Mouse (Mus musculus): ENCODE results near the gene Clspn.
"Not testable (repeated sequence)": the region's sequence is repeated elsewhere in the genome, so short reads cannot be mapped to it uniquely, and the experiment has no call there.

Gene Clspn

DNA sequence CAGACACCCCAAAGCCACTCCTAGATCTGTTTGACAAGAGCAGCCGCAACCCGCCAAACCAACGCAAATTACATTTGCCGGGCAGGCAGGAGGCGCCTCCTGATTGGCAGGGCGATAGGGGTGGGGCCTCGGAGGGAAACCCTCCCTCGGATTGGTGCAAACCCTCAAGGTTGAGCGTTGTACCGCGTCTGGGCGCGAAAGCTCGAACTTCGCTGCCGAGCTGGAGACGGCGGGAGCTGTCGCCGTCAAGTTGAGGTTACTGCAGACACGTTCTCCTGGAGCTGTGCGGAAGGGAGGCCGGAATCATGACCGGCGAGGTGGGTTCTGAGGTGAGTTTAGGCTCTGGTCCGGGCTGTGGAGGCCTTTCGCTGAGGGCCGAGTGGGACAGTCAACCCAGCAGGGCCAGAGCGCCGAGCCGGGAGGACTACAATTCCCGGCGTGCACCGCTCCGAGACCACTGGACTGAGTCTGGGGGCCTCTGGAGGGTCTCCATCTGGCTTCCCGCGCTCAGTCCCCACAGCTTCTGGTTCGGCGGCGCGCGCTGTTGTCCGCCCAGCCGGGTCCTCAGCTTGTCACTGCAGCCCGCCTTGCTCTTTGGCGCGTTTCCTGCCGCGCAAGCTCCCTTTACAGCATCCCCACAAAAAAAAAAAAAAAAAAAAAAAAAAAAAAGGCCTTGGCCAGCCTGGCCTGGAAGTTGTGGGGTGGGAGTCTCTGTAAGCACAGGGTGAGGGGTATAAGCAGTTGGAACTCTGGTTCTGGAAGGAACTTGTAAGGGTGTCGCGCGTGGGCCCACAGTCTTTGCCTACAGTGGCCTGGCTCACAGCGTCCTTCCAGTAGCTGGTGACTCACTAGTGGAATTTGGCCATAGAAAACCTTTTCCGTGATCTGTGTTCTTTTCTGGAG is at the start of gene Clspn:
TSS of gene Clspn (plus strand) at position 127 of the 903 bp plus-strand sequence.
- peak; percentile 62 for DNase-seq

DNA sequence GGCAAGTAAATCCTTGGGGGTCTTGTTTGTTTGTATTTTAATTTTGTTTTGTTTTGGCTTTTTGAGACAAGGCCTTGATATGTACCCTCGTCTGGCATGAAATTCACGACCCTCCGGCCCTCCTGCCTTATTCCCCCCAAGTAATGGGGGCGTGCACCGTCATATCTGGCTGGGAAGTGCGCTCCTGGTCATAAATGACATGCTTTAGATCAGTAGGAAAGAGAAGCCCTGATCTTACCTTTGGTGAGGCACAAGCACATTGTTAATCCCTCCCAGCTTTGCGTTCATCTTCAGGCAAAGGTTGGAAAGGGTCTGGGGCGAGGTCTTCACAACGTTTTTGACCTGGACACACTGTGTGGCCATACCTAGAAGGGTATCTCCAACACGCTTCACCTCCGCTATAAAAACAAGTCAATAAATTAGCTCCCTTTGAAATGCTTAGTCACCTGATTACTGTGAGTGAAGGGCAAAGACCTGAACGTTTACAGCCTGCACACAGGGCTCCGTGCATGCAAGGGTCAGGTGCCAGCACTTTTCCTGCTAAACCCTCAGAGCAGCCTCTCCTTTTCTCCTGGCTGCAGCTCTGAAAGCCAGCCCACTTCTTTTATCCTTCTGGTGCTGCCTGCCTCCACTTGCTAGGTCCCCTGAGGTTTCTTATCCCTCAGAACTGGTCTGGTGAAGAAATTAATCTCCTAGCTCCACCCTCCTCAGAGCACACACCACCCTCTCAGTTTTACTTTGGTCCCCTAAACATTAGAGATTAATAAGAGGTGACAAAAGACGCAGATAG is 48.4 kb upstream of the Clspn start:
- no peak for DNase-seq

DNA sequence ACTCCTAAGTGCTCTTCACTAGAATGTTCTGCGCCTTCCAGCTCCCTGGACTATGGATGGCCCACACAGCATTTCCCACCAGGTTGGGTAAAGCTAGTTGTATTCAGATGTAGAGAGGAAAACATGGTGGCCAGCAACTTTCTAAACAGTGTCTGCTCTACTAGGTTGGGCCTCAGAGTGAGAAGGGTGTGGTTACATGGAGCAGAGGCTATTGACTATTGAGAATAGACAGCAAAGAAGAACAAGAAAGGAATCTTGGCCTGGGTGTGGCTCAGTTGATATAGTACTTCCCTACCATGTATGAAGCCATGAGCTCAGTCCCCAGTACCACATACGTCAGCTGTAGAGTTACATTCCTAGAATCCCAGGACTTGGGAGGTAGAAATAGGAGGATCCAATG is 47.7 kb upstream of the Clspn start:
- DNase-seq: no peak

DNA sequence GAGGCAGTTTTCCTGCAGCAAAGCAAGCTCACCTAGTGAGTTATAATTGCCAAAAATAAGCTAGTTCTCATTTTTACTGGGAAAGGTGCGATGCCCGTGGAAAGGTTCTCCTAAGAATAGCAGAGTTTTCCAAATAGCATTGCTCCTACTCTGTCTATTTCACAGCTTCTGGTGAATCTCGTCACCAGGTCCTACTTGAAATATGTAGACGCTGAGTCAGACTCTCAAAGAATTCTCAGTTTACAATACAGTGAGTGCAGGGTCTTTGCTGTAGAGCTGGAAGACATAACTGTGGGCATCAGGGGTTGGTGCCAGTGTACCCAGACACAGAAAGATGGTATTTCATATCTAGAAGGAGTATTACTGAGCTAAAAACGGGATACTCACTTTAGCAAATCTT is 45.7 kb upstream of the Clspn start:
- DNase-seq: no peak

DNA sequence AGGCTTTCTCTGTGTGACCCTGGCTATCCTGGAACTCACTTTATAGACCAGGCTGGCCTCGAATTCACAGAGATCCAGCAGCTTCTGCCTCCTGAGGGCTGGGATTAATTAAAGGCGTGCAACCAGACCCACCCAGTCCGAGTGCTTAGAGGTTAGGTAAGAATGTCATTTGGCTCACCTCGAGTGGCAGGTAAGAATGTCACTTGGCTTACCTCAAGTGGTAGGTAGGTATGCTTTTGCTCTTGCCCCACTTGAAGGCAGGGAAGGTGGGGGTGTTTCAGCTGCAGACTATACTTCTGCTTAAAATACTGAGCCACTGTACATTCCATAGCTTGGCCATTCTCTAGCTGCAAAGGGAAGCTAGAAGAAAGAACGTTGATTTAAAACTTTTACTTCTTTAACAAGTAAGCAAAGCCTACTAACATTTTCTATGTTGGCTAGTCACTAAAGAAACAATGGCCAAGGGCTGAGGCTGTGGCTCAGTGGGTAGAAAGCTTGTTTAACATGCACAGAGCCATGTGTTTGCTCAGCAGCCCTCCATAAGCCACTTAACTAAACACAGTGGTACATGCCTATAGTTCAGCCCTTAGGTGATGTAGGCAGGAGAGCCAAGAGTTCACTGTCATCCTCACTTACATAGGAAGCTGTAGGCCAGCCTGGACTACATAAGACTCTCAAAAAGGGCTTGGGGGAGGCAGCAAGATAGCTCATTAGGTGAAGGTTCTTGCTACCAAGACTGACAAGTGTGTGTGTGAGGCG is 44.2 kb upstream of the Clspn start:
- DNase-seq: no peak

DNA sequence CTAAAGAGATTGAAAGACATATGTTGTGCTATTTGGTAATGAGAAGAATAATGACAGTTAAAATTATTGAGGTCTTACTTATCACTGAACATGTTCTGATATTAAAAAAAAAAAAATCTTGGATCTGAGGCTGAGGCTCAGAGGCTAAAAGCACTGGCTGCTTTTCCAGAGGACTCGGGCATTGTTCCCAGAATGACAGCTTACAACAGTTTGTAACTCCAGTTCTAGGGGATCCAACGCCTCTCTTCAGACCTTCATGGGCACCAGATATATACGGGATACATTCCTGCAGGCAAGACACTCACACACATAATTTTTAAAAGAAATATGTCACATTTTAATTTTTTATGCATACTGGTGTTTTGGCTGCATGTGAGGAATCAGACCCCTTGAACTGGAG is 30.6 kb upstream of the Clspn start:
- DNase-seq: no peak

DNA sequence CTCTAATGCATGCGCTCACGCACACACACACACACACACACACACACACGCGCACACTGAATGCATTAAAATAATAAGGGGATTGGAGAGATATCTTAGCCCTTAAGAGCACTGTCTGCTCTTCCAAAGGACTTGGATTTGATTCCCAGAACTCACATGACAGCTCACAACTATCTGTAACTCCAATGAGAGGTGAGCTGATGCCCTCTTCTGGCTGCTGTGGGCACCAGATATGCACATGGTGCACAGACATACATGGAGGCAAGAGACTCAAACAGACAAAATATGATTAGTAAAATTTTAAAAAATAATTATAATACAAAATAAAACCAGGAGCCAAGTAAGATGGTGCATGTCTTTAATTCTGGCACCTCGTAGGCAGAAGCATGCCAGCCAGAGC is 29.9 kb upstream of the Clspn start:
- no peak for DNase-seq

DNA sequence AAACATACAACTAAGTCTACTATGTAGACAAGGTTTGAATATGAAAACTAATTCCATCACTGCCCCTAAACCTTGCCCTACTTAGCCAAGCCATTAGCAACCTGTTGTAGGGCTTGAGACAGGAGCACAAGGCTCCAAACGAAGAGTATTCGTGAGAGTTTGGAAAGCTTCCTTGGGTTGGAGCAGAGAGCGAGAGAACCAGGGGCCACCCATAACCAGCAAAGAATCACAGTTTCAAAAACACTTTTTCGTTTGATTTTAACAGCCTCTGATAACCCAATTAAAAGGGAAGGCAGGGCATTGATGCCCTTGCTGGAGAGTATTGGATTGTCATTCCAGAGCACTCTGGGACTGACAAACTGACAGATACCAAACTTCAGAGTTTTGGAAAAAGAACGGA is 24.4 kb upstream of the Clspn start:
- DNase-seq: no peak

DNA sequence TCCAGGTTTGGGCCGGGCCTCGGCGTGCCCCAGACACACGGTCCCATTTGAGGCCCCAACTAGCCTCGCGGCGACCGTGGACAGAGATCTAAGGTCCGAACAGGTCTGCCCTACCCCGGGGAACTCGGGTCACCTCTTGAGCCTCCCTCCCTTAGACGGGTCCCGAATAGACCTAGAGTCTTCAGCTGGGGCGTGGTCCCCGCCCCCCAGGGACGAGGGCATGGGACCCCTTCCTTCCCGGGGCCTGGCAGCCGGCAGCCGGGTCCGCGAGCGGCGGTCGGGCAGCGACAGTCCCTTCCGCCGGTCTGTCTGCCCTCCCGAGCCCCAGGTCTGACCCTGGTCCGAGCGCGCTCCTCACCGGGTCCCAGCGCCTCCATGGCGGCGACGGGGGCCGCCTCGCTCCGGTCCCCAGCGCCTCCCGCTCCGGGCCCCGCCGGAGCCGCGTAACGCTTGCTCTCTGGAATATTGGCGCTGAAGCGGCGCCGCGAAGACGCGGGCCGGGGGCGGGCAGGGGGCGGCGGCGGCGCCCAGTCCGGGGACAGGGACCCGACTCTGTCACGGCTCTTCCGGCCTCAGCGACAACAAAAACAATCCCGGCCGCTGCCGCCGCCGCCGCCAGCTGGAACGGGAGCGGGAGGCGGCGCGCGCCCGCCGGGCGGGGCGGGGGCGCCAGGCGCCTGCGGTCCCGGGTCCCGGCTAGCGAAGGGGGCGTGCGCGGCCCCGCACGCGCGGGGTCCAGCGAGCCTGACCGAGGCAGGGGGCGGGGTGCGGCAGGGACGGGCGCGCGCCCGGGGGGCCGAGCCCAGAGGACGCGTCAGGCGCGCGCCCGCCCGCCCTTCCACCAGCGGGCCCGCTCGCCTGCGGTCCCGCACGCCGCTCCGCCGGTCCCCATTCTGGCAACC is 23.7 kb upstream of the Clspn start, which contains the start of gene Ago4:
TSS of gene Ago4 (minus strand) at position 646 of the 902 bp plus-strand sequence.
- peak; percentile 35 for DNase-seq

DNA sequence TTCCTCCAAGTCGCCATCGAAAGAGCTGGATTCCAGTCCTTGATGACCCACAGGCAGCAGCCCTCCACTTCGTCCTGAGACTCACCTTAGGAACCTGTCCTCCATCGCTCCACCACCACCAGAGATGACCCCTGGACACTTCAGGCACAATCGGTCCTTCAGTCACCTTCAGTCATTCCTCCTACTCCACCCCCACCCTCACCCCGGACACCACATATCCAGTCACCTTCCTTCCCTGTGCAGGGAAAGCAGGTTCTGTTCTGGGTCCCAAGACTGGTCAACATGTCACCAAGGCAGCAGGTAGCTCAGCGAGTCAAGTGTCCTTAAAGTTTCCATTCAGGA is 23.0 kb upstream of the Clspn start:
- peak; percentile 56 for DNase-seq

DNA sequence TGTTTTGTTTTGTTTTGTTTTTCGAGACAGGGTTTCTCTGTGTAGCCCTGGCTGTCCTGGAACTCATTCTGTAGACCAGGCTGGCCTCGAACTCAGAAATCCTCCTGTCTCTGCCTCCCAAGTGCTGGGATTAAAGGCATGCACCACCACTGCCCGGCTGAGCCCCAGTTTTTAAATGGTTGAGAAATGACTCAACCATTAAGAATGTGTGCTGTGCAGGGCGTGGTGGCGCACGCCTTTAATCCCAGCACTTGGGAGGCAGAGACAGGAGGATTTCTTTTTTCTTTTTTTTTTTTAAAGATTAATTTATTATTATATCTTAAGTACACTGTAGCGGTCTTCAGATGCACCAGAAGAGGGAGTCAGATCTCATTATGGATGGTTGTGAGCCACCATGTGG is 21.1 kb upstream of the Clspn start:
- DNase-seq: not testable (repeated sequence)

DNA sequence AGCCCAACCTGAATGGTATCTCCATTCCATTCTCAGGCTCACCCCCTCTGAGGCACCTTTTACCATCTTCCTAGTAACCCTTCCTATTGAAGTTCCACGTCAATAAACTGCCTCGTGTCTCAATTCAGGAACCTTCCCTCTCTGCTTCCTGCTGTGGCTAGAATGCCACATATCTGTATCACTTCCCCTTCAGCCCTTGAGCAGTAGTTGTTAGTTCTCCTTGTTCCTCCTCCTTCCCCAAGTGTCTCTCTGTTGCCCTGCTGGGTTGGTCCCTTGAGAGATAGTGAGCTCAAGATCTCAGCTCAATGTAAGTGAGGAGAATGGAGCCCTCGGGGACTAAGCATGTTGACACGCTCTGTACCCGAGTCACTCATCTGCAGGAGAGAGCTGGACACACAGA is 19.9 kb upstream of the Clspn start:
- no peak for DNase-seq

DNA sequence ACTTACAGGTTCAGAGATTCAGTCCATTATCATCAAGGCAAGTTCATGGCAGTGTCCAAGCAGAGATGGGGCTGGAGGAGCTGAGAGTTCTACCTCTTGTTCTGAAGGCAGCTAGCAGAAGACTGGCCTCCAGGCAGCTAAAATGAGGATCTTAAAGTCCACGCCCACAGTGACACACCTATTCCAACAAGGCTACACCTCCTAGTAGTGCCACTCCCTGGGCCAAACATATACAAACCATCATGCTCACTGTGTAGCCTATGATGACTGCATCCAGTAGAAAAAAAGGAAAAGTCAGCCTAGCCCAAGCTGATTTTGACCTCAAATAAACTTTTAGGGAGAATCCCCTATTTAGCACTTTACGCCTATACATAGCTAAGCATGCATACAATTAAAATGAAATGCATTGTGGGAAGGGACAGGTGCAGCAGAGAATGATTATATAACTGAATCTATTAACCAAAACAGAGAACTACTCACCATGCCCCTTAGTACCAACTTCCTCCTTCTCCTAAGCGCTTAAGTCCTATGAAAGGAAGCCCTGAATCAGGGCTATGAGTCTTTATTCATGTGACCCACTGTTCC is 16.2 kb upstream of the Clspn start:
- DNase-seq: no peak

DNA sequence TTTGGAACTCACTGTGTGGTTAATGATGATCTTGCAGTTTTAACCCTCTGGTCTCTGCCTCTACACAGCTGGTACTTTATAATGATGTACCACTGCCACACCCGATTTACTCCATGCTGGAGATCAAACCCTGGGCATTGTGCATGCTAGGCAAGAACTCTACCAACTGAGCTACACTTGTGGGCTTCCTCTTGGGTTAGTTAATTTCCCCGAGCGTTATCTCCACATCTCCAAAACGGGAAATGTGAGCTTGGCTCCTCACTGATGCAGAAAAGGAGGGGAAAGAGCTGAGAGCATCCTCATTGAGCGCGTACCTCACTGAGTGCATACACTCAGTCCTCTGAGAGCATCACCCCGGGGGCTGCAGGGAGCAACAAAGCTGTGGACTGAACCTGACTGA is 13.9 kb upstream of the Clspn start:
- DNase-seq: no peak

DNA sequence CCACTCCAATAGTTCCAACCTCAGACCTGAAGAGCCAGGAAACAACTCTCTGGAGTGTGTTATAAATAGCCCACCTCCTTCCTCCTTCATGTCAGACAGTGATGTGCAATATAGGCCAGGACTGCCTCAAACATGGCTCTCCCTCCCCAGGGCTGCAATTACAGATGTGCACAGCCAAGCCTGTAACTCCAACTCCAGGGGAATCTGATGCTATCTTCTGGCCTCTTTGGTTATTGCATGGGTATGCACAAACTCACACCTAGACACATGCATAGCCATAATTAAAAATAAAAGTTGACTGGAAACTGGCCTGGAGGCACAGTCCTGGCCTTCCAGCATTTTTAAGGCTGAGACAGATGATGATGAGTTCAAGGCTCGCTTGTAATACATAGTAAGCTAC is 11.7 kb upstream of the Clspn start:
- DNase-seq: no peak

DNA sequence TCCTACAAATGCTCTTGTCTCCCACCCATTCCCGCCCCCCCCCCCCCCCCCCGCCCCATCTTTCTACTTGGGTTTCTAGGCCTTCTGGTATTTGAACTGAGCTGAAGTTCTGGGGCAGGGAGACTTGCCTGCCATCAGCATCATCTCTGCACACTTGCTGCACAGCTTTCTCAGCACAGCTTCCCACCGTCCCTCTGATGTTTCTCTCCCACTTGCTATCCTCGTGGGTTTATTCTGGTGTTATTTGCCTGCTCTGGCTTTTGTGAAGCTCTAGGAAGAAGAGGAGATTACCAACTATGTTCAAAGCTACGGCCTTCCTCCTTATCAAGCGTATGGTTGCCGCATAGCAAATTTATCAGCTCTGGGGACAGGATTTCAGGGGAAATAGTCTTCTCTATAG is 11.0 kb upstream of the Clspn start:
- no peak for DNase-seq

DNA sequence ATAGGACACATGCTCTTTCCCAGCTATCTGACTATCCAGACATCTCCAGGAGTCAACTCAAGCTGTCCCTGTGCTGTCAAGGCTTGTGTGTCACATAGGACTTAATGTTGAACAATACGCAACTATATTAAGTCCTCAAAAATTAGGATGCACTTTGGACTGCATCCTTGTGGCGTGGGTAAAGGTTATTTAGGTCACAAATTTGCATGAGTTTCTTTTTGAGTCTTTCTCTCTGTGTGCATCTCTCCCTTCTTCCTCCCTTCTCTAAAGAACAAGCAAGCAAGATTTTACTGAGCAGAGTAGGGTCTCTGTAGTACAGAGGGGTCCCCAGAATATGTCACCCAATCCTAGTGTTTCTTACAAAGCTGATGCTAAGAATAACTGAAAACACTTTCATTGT is 10.6 kb upstream of the Clspn start:
- DNase-seq: no peak

DNA sequence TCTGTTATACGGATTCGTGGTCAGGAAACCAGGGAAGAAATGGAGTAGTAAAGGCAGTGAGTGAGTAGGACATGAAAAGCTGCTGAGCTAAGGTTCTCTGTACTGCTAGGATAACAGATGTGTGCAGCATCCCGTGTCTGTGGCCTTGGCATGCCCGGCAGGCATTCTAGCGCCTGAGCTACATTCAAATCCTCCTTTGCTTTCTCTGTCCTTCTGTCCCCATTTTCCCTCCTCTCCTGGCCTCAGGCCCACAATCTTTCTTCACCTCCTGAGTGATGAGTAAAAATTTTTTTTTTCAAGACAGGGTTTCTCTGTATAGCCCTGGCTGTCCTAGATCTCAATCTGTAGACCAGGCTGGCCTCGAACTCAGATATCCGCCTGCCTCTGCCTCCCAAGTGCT is 4.6 kb upstream of the Clspn start:
- no peak for DNase-seq

DNA sequence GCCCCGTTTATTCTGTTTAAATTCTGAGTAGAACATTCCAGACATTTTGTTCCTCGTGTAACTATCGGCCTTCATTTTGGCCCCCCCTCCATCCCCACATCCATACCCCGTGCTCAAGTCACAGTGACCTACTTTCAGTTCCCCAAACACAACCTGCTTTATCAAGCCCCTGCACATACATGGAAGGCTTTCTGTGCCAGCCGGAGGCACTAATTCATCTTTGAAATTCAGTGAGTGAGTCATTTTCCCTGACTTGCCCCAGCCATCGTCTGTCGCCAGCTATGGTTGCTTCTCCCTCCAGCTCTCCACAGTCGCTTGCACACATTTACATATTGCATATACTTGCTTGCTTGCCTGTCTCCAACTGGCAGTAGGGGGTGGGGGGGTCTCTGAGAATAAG is 3.6 kb upstream of the Clspn start:
- DNase-seq: no peak

DNA sequence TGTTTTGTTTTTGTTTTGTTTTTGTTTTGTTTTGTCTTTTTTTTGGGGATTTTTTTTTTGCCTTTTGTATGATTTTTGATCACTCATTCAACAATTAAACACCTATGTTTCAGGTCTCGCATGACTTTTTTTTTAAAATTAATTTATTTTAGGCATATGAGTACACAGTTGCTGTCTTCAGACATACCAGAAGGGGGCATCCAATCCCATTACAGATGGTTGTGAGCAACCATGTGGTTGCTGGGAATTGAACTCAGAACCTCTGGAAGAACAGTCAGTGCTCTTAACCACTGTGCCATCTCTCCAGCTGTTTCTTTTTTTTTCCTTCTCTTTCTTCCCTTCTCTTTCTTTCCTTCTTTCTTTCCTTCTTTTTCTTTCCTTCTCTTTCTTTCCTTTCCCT is 3.0 kb upstream of the Clspn start:
- DNase-seq: no peak

DNA sequence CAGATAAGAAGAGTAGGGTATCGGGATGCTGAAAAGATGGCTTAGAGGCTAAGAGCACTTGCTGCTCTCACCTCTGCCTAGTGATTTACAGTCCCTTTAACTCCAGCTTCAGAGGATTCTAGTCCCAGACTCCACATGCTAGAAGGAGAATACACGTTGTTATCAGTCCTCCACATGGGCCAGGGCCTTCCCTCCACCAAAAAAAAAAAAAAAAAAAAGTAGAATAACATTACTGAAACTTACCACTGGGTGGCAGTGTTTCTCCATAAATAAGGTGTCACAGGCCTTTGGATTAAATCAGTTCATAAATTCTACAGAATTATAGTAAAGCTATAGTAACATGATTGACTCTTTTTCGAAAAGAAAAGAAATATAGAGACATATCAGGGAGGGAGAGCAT is 2.3 kb upstream of the Clspn start:
- DNase-seq: peak; percentile 27

DNA sequence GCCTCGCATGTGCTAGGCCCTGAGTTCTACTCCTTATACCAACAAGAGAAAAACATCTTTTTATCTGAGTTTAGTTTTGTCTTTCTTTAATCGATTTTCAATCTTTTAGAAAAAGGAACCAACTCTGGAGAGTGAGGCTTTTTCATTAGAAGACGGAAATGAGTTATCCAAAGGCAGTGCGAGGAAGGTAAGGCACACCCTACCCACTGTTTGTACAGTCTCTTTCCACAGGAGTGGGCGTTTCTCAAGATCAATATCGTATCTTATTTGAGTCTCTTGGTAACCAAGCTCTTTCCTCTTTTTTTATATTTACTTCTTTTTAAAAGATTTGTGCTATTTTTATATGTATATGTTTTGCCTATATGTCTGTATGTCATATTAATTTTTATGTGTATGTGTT is 7.1 kb downstream of the Clspn start:
- DNase-seq: no peak

All from cerebellum, adult 8-10 months (tissue).